Mouse (Mus musculus) central nervous system, embryonic 14 days (tissue): ENCODE measurements around the gene Il2. TPM values are rescaled to one million over a fixed set of nuclear protein-coding genes. Genes with fewer than 3 reads are reported as not detected.

Source experiments
- polyA plus RNA-seq: library from polyadenylated mRNA; depleted of rRNA; stranded (reverse); fragments of >200 nt; gene quantifications from 2 replicates; pipeline ENCODE4 v1.2.3, GENCODE M21; 2012; rRNA removed

Il2 gene
- 0.47 and 0.54 TPM in 2 replicates for polyA plus RNA-seq

GRCm38 (mm10) chr3:37125655-37126054 is at the start of gene Il2:
Il2 (minus strand) TSS chr3:37125959.

Other genes with a start within 250 kb of the Il2 start
- gene Adad1, start 62.4 kb downstream of the Il2 start, polyA plus RNA-seq: 0.13 and 0.20 TPM in 2 replicates
- gene Il21, start 106.7 kb upstream of the Il2 start, polyA plus RNA-seq: not detected in 2 replicates
- 4.4 and 4.6 TPM in 2 replicates for gene Bbs12, start 186.6 kb upstream of the Il2 start, polyA plus RNA-seq
- 2.8 and 3.3 TPM in 2 replicates for gene Cetn4, start 186.7 kb upstream of the Il2 start, polyA plus RNA-seq
- gene Fgf2, start 222.4 kb upstream of the Il2 start, polyA plus RNA-seq: 0.77 and 1.7 TPM in 2 replicates